Mouse (Mus musculus) B cell, adult 2 months (primary cell): ENCODE results near the gene Scrn1.
A peak's percentile ranks its signal among the peaks of the same experiment; 100 is the strongest.

Experiments
- DNase-seq, 2 experiments: peaks; one replicate each; pipeline ENCODE4 v3.0.0; 2022

Gene Scrn1

GRCm38 (mm10) chr6:54565665-54566545 lies at the start of gene Scrn1:
Scrn1 (minus strand) TSS chr6:54566489.
- peak; percentile 5 to 15 for DNase-seq

- no peak for DNase-seq
Observed at GRCm38 (mm10) chr6:54606241-54606640, 40.0 kb upstream of the Scrn1 start.

GRCm38 (mm10) chr6:54604001-54604715 lies 37.9 kb upstream of the Scrn1 start:
- no peak for DNase-seq

- DNase-seq = no peak
Observed at GRCm38 (mm10) chr6:54602891-54603290, 36.6 kb upstream of the Scrn1 start.

DNA sequence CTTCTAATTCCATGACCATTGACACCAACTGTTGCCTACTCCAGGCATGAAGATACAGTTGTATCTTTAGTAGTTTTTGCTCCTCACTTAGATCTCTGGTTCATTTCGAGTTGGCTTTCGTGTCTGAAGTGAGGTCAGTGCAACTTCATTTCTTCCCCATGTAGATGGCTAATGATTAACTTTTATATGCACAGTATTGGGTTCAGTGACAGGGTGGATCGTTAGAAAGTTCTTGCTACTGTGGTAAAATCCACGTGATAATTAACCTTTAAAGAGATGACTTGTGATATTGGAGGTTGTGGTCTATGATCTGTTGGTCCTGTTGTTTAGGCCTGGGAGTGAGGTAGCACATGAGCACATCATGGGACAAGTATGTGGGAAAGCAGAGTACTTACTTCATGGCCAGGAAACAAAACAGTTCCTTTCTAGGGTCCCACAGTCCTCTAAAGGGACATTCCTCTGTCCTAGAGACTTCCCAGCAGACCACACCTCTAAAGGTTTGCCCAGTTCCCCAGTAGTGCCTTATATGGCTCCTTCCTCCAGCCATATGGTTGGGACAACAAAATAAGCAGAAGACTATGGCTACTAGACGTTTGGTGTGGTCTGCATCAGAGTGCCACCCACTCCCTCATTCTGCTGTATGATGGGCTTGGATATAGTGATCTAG lies 34.5 kb upstream of the Scrn1 start:
- no peak for DNase-seq

- DNase-seq = no peak
Observed at GRCm38 (mm10) chr6:54597711-54598110, 31.4 kb upstream of the Scrn1 start.

- no peak for DNase-seq
Observed at GRCm38 (mm10) chr6:54597208-54597607, 30.9 kb upstream of the Scrn1 start, which contains the start of gene Fkbp14. Fkbp14 (minus strand) TSS chr6:54597308.

- DNase-seq = no peak
Observed at GRCm38 (mm10) chr6:54595330-54595878, 29.1 kb upstream of the Scrn1 start.

GRCm38 (mm10) chr6:54594469-54595329 lies 28.4 kb upstream of the Scrn1 start, which contains the start of gene Plekha8:
Plekha8 (plus strand) TSS chr6:54595111.
- DNase-seq = peak; percentile 85 to 89

GRCm38 (mm10) chr6:54593766-54594468 lies 27.6 kb upstream of the Scrn1 start:
- DNase-seq = no peak

- DNase-seq = peak; percentile 74 to 76
Observed at GRCm38 (mm10) chr6:54592938-54593535, 26.7 kb upstream of the Scrn1 start.

DNA sequence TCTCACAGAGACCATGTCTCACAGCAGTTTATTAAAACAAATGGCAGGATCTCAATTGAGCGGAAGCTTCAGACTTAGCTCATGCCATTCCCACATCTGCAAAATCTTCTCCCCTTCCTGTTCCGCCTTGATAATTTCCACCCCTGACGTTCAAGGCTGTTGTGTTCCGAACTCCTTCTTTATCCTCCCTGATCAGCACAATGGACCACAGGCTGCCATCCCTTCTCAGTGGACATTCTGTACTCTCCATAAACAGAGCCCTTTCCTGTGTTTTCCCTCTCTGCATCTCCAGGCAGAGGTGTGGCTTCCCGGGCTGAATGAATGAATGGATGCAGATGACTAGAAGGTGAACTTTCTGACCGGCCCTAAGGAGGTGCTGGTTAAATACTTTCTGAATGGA lies 25.5 kb upstream of the Scrn1 start:
- no peak for DNase-seq

GRCm38 (mm10) chr6:54590691-54591090 lies 24.4 kb upstream of the Scrn1 start:
- no peak for DNase-seq

GRCm38 (mm10) chr6:54588212-54588611 lies 21.9 kb upstream of the Scrn1 start:
- DNase-seq = no peak

- DNase-seq = no peak
Observed at GRCm38 (mm10) chr6:54587683-54588082, 21.4 kb upstream of the Scrn1 start.

GRCm38 (mm10) chr6:54586911-54587310 lies 20.6 kb upstream of the Scrn1 start:
- DNase-seq = no peak

DNA sequence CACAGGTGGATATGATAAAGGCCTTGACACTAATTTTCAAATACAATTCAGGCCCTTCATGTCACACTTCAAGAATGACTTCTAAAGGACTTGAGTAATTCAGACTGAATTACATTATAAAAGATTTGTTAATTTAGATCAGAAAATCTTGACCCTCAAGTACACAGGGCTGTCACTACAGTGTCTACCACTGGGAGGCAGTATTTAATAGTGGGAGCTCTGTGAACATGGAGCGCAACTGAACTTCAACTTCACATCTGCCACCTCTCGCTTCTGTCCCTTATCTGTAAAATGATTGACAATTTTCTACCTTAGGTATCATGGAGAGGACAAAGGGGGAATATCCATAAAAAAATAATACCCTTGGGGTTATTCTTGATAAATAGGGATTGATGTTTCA lies 19.9 kb upstream of the Scrn1 start:
- peak; percentile 54 to 63 for DNase-seq

DNA sequence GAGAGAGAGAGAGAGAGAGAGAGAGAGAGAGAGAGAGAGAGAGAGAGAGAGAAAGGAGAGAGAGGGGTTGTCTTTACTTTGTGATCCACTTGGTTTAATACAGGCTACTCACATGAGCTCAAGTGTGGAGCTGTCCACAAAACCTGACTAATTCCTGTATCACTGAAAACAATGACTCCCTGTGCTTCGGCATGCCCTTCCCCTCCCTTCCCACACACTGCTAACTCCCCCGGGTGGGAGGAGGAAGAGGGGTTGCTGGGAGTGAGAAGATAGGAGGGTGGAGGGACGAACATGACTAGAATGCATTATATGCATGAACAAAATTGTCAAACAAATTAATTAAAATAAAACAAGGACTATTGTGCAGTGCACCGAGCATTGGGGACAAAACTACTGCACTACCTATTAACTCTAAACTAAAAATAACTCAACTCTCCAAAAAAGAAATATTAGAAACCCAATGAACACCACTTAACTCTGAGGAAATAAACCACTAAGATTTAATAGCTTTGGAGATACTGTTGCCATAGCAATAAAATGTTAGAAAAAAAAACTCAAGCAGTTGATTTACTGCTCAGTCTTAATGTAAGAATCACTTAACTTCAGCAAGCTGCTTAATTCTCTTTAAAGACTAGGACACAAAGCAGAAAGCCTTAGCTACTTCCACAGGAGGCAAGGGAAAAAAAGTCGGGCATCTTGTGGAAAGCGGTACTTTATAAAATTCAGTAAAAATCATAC lies 7.1 kb upstream of the Scrn1 start:
- DNase-seq = no peak

DNA sequence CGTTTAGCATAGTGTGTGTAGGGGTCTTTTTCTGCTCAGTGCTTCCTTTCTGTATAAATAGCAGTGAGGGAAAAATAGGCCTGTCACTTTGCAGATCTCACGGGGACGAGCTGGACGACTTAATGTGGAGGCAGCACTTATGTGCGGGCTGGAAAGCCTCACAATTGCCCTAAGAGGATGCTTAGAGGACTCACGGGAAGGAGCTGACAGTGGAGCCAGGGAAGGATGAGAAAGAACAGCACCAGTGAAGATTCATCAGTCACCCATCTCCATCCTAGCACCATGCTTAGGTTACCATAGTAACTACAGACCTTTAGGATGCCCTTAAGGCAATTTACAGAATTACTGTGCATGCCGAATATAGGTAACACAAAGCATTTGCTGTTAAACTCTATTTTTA lies 3.5 kb upstream of the Scrn1 start:
- no peak for DNase-seq

DNA sequence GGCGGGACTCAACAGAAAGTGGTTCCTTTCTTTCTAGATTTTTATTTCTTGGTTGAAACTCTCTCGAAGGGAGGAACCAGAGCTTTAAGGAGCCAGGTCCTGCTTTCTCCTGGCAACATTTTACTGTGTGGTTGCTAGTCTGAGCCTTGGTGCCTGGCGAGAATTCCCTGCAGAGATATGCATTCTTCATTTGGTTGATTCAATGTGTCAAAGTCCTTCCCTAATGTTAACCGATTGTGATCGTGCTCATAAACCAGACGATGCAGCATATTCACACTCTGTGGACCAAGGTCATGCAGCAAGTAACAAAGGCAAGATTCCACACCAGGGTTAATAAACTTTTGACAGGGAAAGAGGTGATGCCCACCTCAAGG lies 244 bp upstream of the Scrn1 start:
- DNase-seq = no peak
